Mouse (Mus musculus) heart, embryonic 15.5 days (tissue): ENCODE data around the gene Apoc2. TPM values are rescaled to one million over a fixed set of nuclear protein-coding genes. Genes with fewer than 3 reads are reported as not detected.

ENCODE experiments used
- ATAC-seq: fragments of 200-750 bp; cut with Nextera tagmentation; replicated peaks from 2 replicates; pipeline ENCODE4 v1.8.0; 2017; ENCODE audit warnings: low read depth, moderate TSS enrichment; ENCODE audit not compliant: insufficient number of reproducible peaks, insufficient read depth, low FRiP score
- H3K27ac ChIP-seq: fragments of 300-500 bp; sonication (generic); 2 replicates; pipeline ENCODE4 v1.5.1; 2015; ENCODE audit warnings: mild to moderate bottlenecking, inconsistent platforms
- H3K27me3 ChIP-seq: fragments of 300-500 bp; sonication (generic); 2 replicates; pipeline ENCODE4 v1.6.1; 2015; ENCODE audit warnings: inconsistent platforms
- H3K36me3 ChIP-seq: fragments of 300-500 bp; sonication (generic); 2 replicates; pipeline ENCODE4 v1.6.1; 2015; ENCODE audit warnings: mild to moderate bottlenecking, inconsistent platforms
- H3K4me1 ChIP-seq: fragments of 300-500 bp; sonication (generic); replicated peaks from 2 replicates; pipeline ENCODE4 v1.6.1; 2015; ENCODE audit warnings: inconsistent platforms
- H3K4me2 ChIP-seq: fragments of 300-500 bp; sonication (generic); 2 replicates; pipeline ENCODE4 v1.6.1; 2015; ENCODE audit warnings: inconsistent platforms, mild to moderate bottlenecking, moderate library complexity
- H3K4me3 ChIP-seq: fragments of 300-500 bp; sonication (generic); 2 replicates; pipeline ENCODE4 v1.5.1; 2015; ENCODE audit warnings: mild to moderate bottlenecking, inconsistent platforms
- H3K9ac ChIP-seq: fragments of 300-500 bp; sonication (generic); 2 replicates; pipeline ENCODE4 v1.6.1; 2015; ENCODE audit warnings: mild to moderate bottlenecking, inconsistent platforms
- H3K9me3 ChIP-seq: fragments of 300-500 bp; sonication (generic); replicated peaks from 2 replicates; pipeline ENCODE4 v1.6.1; 2016; ENCODE audit warnings: inconsistent platforms
- WGBS: fragments of 180-500 bp; shearing (Covaris S2); methylation state at CpG from one replicate; pipeline ENCODE4 v1.1.7; 2015; ENCODE audit warnings: mixed read lengths; 5-methylcytosine and 5-hydroxymethylcytosine counted together
- polyA plus RNA-seq: library from polyadenylated mRNA; unstranded; fragments of >200 nt; fragmentation: Nextera tagmentation; extraction: Ambion mirVana; gene quantifications from 2 replicates; pipeline ENCODE4 v1.2.1, GENCODE M21; 2015

The Apoc2 gene
- polyA plus RNA-seq, 1 experiment from 2014 or later = 2.0 TPM

DNA sequence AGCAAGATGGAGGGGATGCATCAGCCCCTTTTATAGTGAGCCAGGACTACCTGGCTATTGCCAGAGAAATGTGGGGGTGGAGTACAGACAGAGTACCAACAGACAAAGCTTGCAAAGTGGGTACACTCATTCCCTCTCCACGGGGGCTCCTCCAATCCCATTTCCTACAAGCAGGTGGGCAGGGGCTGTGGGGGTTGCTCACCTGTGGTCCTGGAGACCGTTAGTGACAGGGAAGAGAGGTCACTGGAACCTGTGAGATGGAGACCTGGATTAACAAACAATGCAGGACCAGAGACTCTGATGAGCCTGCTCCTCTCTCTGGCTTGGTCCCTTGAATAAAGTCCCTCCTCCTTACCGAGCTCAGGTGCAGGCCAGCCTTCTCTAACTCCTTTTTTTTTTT lies 50.0 kb downstream of the Apoc2 start:
- H3K27me3 ChIP-seq = no peaks in the 10 kb centered on the region
- H3K4me2 ChIP-seq = peak overlapping the region; percentile 88
- no peak for ATAC-seq
- H3K9ac ChIP-seq = no peak overlapping the region
- H3K4me3 ChIP-seq = peak overlapping the region; percentile 65
- 68% methylated on average over 3 of the region's 3 CpGs for WGBS
- H3K27ac ChIP-seq = peak overlapping the region; percentile 83; the same call in 1 of the 2 replicates
- peaks cover 15% of the 10 kb centered on the region for H3K4me1 ChIP-seq
- H3K9me3 ChIP-seq = no peaks in the 10 kb centered on the region
- H3K36me3 ChIP-seq = peaks cover 9% of the 10 kb centered on the region

DNA sequence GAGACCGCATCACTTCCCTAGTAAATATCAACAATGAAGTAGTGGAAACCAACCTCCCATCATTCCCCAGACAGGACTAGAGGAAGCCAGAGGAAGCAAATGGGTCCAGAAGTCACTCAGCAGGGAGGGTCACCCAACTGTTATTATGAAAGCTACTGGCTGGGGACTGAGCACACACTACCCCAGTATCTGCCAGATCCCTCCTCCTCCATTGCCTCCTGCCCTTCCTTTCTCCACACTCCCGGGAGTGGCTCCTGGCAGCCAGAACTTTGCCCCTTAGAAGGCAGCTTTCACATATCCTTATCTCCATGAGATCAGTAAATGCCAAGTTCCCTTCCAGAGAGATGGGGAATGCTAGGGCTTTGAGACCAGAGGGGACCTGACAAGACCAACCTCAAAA lies 54.3 kb downstream of the Apoc2 start:
- 58% methylated on average over 2 of the region's 2 CpGs for WGBS

DNA sequence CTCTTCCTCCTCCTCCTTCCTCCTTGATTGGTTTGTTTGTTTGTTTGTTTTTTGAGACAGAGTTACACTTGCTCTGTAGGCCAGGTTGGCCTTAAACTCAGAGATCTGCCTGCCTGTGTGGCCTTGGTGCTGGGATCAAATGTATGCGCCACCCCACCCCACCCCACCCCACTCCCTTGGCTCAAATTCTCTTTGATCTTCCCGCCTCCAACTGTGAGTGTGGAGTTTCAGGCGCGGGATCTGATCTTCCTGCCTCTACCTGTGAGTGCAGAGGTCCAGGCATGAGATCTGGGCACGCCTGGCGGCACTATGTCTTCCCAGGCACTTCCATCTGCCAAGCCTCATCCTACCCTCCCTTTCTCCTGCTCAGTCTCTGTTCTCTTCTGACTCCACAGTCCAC lies 55.5 kb downstream of the Apoc2 start:
- WGBS = 35% methylated on average over 6 of the region's 6 CpGs
- H3K9ac ChIP-seq = no peak overlapping the region

More for the DNA sequence above, 54.3 kb downstream of the Apoc2 start:
- Histone ChIP-seq H3K4me2 (no peak overlapping the region), H3K9me3 (no peaks in the 10 kb centered on the region), H3K4me1 (peaks cover 14% of the 10 kb centered on the region), H3K36me3 (no peaks in the 10 kb centered on the region), H3K27ac (no peak overlapping the region), H3K9ac (no peak overlapping the region), H3K4me3 (no peak overlapping the region), H3K27me3 (peaks cover 8% of the 10 kb centered on the region; the same call in 1 of the 2 replicates)
- no peak for ATAC-seq

More for the DNA sequence above, 55.5 kb downstream of the Apoc2 start:
- peaks cover 6% of the 10 kb centered on the region for H3K4me1 ChIP-seq
- H3K27me3 ChIP-seq = peaks cover 8% of the 10 kb centered on the region; the same call in 1 of the 2 replicates
- ATAC-seq = no peak
- no peak overlapping the region for H3K27ac ChIP-seq
- no peak overlapping the region for H3K4me2 ChIP-seq
- no peaks in the 10 kb centered on the region for H3K9me3 ChIP-seq
- no peak overlapping the region for H3K4me3 ChIP-seq
- no peaks in the 10 kb centered on the region for H3K36me3 ChIP-seq

Other genes starting within 250 kb of the Apoc2 start
- gene Mark4, start 219.1 kb downstream of the Apoc2 start, polyA plus RNA-seq = 7.6 and 8.5 TPM in 2 replicates
- 0.91 and 1.1 TPM in 2 replicates for gene Exoc3l2, start 214.6 kb downstream of the Apoc2 start, polyA plus RNA-seq
- gene Bloc1s3, start 169.6 kb downstream of the Apoc2 start, polyA plus RNA-seq = 1.5 and 1.7 TPM in 2 replicates
- 73.2 and 81.2 TPM in 2 replicates for gene Trappc6a, start 169.5 kb downstream of the Apoc2 start, polyA plus RNA-seq
- gene Nkpd1, start 160.1 kb downstream of the Apoc2 start, polyA plus RNA-seq = not detected in 2 replicates
- gene Ppp1r37, start 114.9 kb downstream of the Apoc2 start, polyA plus RNA-seq = 15.8 and 24.0 TPM in 2 replicates
- 0.38 and 0.42 TPM in 2 replicates for gene Zfp296, start 100.7 kb downstream of the Apoc2 start, polyA plus RNA-seq
- gene Gemin7, start 100.3 kb downstream of the Apoc2 start, polyA plus RNA-seq = 111 and 131 TPM in 2 replicates
- 28.5 and 39.0 TPM in 2 replicates for gene Clasrp, start 73.5 kb downstream of the Apoc2 start, polyA plus RNA-seq
- gene Relb, start 48.5 kb downstream of the Apoc2 start, polyA plus RNA-seq = 6.1 and 10.0 TPM in 2 replicates
- gene Clptm1, start 12.9 kb downstream of the Apoc2 start, polyA plus RNA-seq = 67.3 and 83.2 TPM in 2 replicates
- gene Gm44805, start 3.5 kb upstream of the Apoc2 start, polyA plus RNA-seq = 0.25 TPM in 1 of 2 replicates, not detected in the other
- gene Apoc4, start 3.5 kb upstream of the Apoc2 start, polyA plus RNA-seq = 0.34 and 2.5 TPM in 2 replicates
- 12.3 and 17.0 TPM in 2 replicates for gene Apoc1, start 14.7 kb upstream of the Apoc2 start, polyA plus RNA-seq
- gene Apoe, start 21.2 kb upstream of the Apoc2 start, polyA plus RNA-seq = 596 and 739 TPM in 2 replicates
- gene Tomm40, start 37.5 kb upstream of the Apoc2 start, polyA plus RNA-seq = 142 and 164 TPM in 2 replicates
- gene Nectin2, start 72.5 kb upstream of the Apoc2 start, polyA plus RNA-seq = 66.5 and 81.4 TPM in 2 replicates
- 358 and 380 TPM in 2 replicates for gene Bcam, start 93.1 kb upstream of the Apoc2 start, polyA plus RNA-seq
- gene Cblc, start 118.9 kb upstream of the Apoc2 start, polyA plus RNA-seq = 0.47 and 2.5 TPM in 2 replicates
- gene Bcl3, start 144.8 kb upstream of the Apoc2 start, polyA plus RNA-seq = 2.0 and 4.7 TPM in 2 replicates
- not detected in 2 replicates for gene Gm19345, start 174.1 kb upstream of the Apoc2 start, polyA plus RNA-seq
- not detected in 2 replicates for gene Ceacam16, start 183.4 kb upstream of the Apoc2 start, polyA plus RNA-seq
- gene Ceacam19, start 210.0 kb upstream of the Apoc2 start, polyA plus RNA-seq = not detected in 2 replicates
- 15.2 and 16.1 TPM in 2 replicates for gene Pvr, start 243.2 kb upstream of the Apoc2 start, polyA plus RNA-seq